Mouse (Mus musculus): ENCODE results near the gene Macrod1. TPM values are rescaled to one million over a fixed set of nuclear protein-coding genes. Genes with fewer than 3 reads are reported as not detected.
"Not testable (repeated sequence)": the region's sequence is repeated elsewhere in the genome, so short reads cannot be mapped to it uniquely, and the experiment has no call there.

Macrod1 gene
- total RNA-seq (2017), result 2.8 and 7.9 TPM in 2 replicates

DNA sequence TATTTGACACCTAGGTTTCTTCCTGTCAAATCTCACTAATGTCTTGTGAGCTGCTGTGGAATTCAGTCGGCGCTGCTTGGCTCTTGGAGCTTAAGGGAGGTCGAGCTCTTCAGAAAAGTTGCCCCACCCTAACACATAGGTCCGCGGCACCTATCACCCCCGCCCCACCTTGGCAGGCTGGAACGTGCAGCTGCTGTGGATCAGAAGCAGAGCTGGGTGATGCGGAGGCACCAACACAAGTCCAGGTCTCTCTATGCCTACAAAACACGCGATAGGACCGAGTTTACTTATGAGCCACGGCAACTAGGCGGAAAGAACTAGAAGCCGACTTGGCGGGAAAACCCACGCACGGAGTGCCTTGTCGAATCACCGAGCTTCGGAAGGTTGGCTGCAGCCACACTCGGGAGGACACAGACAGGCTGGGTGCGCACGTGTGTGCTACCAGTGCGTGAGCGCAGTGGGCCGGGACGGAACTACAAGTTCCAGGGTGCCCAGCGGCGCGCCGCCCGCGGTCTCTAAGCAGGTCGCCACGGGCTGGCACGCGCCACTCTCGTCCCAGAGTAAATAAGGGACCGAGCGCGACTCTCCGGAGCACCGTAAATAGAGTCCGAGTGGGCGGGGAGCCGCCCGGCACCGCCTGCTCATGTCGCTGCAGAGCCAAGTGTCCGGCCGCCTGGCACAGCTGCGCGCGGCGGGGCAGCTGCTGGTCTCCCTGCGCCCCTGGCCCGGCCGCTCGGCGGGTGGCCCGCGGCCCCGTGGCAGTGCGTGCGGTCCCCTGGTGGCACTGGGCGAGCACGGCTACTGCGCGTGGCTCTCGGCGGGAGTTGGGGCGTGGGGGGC, at the start of gene Macrod1:
Macrod1 (plus strand) TSS at position 563 of the 840 bp plus-strand sequence.
- peak; percentile 74 for ATAC-seq (replicated peaks; ENCODE audit: low read depth, poor library complexity, severe bottlenecking)

DNA sequence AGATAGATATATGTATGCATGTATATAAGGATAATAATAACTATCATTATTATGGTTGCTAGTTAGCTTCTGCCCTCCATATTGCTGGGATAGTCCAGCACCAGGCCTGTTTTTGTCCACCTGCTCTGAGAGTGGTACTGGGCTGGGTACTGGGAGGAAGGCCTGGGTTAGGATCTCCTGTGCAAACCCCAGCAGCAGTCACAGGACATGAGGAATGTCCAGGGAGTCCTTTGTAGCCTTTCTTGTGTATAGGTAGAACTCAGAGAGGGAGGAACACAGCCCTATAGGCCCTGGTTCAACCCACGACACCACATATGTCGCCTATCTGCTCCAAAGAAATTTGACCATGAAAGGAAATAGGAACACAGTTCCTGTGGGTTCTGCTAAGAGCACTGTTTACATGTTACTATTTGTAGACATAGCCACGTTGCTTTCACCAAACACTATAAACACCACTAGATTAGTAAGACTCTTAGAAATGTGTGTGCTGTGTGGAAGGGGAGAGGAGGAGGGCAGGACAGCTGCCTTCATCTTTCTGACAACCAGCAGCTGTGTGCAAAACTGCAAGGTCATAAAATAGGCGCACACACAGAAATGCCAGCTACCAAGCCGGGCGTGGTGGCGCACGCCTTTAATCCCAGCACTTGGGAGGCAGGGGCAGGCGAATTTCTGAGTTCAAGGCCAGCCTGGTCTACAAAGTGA, 49.6 kb upstream of the Macrod1 start:
- ATAC-seq (replicated peaks; ENCODE audit: low read depth, poor library complexity, severe bottlenecking), result no peak

DNA sequence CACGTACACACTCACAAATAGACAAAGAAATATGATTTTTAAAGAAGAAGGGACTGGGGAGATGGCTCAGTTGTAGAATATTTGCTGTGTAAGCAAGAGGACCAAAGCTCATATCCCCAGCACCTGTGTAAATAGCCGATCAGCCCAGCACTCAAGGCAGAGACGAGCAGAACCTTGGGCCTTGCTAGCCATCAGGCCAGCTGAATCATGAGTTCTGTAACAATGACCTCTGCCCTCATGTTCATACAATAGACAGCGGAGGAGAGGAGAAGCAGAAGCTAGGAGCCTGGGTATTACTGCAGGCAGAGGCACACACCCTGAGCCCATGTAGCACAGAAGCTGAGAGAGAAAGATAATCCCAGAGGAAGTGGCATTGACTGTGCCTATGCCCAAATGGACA, 44.2 kb upstream of the Macrod1 start:
- ATAC-seq (replicated peaks; ENCODE audit: low read depth, poor library complexity, severe bottlenecking), result no peak

DNA sequence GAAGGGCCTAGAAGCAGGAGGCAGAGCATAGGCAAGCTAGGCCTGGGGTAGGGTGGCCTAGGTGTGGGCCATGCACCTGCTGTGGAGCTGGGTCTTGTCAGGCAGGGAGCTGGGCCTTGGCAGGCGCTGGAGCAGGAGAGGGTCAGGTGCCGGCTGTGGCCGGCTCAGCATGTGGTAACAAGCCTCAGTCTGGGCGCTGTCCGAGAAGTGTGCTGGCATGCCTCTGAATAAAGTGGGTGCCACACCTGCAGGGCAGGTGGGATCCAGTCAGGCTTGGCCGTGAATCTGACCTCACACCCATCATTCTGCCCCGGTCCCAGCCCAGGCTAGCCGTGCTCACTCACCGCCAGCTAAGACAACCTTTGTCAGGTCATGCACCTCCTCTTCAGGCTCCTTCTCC, 42.6 kb upstream of the Macrod1 start:
- ATAC-seq (replicated peaks; ENCODE audit: low read depth, poor library complexity, severe bottlenecking), result no peak

DNA sequence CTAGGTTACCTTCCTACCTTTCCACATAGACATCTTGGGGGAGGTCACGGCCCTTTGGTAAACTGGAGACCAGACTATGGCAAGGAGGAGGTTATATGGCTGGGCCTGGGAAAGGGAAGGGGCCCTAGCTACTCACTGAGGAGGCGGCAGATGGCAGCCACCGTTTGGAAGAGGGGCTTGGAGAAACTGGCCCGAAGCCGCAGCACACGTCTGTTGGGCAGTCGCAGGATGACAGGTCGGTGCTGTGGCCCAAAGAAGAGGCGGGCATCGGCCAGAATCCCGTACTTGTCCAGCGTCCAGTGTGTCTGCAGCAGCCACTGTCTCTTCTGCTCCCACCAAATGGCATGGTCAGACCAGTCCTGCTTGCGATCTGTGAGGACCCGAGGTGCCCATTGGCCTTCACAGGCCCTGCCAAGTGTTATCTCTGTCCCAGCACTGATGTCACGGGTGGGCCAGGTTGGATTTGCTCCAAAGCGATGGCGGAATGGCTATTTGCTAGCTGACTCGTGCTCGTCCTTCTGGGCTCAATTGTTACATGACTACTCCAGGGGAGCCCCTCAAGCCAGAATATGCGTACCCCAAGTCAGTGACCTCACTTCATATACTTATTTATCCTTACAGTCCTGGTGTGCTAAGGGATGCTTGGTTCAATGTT, 42.0 kb upstream of the Macrod1 start:
- no peak for ATAC-seq (replicated peaks; ENCODE audit: low read depth, poor library complexity, severe bottlenecking)

DNA sequence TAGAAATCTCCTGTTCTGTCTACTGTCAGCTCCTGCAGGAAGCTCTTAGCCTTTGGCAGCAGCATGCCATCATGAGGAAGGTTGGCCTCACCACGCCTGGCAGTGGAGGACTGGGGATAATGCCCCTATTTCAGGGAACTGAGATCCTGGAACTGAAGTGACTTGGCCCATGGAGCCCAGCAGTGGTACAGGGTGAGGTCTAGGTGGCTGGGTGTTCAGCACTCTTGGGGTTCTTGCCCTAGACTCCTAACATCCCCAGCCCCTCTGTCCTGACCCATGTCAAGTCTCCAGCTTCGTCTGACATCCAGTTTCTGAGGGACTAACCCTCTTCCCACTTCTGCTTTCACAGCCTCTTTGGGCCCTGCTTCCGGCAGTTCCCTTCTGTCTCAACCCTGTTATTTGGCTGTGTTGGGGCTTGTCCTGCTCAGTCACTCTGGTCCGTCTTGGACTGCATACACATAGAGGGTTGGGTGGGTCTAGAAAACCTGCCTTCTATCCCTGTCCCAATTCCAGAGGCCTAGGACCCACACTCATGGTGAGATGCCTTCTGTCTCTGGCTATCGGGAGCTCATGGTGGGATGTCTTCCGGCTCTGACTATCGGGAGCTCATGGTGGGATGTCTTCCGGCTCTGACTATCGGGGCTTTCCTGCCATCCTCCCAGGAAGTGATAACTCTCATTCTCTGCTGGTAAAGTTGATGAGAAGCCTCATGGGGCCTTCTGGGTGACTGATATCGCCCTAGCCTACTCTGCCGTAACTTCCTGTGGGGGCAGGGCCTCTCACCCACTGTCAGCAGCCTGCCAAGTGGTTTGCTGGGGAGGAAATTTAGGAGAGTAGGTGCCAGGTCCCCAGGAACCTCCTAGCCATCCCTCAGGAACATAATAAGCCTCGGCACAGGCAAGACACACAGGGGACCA, 38.8 kb upstream of the Macrod1 start:
- ATAC-seq (replicated peaks; ENCODE audit: low read depth, poor library complexity, severe bottlenecking), result peak; percentile 68

DNA sequence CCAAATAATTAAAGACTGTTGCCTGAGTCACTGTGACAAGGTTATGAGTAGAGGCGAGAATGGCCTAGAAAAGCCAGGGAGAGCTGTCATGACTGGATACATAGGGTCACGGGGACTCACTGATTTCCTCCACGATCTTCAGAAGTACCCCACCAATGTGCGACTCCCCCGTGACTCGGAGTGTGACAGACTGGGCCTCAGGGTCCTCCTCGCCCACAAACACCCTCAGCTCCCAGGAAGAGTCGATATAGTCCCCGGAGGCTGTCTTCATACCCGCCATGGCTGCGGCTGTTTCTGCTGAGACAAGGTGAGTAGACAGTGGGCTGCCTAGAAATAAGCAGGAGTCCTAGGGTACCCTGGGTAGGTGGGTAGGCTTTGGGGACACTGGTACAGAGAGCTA, 38.1 kb upstream of the Macrod1 start:
- no peak for ATAC-seq (replicated peaks; ENCODE audit: low read depth, poor library complexity, severe bottlenecking)

DNA sequence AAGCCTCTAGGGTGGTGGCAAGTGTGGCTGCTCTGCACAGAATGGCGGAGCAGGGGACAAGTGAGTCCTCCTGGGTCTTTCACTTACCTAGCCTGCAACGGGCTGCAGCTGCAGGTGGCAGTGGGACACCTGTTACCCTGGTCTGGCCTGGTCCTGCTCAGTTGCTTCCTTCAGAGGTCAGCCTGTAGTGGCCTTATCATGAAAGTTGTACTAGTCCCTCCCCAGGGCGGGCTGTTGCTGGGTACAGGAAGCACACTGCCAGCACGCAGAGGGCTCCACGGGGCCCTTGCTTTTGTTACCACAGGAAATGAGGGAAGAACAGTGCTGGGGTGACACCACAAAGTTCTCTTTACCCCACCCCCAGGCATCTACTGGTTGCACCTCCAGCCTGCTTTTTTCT, 37.4 kb upstream of the Macrod1 start, which contains the start of gene Fermt3:
Fermt3 (minus strand) TSS at position 279 of the 400 bp plus-strand sequence.
- ATAC-seq (replicated peaks; ENCODE audit: low read depth, poor library complexity, severe bottlenecking), result peak; percentile 74

DNA sequence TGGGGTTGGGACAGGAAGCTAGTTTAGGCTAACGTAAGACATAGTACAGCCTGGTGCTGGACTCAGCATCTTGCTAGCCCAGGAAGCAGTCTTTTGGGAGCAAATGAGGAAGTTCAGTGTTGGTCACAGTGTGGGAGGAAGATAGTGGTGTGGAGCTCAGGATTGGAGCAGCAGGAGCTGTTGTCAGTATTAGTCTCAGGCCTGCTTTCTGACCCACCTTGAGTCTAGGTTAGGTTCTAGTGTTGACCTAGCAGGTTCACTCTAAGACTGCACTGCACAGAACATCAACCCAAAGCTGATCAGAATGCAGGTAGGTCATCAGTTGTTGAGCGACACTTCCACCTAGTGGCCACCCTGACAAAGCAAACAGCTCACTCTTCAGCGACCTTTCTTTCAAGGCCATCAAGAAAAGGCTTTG, 36.4 kb upstream of the Macrod1 start:
- ATAC-seq (replicated peaks; ENCODE audit: low read depth, poor library complexity, severe bottlenecking), result peak; percentile 50

DNA sequence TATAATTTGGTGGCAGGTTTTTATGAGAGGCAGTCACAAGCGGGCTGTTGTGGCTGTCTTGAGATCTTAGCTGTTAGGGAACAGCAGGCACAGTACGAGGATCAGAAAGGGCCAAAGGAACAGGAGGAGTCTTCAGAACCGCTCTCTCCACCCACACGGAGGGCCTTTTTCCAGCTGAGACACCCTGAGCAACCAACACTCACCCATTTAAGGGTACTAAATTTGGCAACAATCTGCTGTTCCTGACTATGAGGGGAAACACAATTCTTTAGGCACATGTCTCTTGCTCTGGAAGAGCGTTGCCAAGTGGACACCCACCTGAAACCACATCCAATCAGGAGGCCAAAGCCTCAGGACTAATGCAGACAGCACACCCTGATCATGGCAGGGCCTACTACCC, 27.1 kb upstream of the Macrod1 start:
- ATAC-seq (replicated peaks; ENCODE audit: low read depth, poor library complexity, severe bottlenecking), result no peak

DNA sequence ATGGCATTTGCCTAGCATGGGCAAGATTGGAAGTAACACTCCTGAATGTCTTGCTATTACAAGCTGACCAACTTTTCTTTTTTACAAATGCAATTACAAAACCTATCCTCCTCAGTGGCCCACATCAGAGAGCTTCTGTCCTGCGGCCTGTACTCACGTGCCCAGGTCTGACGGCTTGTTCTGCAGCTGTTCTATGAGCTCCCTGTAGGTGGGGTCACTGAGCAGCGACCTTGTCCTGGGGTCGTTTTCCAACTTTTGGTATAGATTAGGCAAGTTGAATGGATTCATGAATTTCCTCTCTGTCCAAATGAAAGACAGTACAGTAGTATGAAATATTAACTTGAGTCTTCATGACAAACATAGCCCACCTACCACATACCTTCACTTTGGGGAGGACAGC, 22.6 kb upstream of the Macrod1 start:
- no peak for ATAC-seq (replicated peaks; ENCODE audit: low read depth, poor library complexity, severe bottlenecking)

DNA sequence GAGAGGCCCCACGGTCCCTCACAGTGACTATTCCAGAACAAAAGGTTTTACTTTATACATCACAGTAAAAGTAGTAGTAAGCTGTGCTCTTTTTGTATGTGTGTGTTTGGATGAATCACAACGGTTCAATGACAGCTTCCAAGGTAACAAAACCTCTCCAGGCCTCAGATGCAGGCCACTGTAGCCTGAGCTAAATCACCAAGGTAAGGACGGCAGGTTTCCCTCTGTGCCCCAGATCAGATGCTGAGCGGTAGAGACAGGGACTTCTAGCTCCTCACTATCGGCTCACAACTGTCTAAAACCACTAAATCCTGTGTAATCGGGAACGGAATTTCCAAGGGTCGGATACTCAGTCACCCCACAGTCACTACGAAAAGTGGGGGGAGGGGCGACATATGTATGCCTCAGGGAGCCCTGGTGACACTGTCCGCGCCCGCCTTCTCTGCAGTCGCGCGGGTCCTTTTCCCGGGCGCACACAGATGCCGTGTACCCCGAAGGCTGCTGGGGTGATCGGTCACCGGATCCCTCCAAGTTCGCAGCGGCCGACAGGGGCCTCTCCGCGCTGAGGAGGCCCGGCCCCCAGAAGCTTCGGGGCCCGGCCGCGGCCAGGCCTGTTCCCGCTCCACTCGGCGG, 17.4 kb upstream of the Macrod1 start:
- ATAC-seq (replicated peaks; ENCODE audit: low read depth, poor library complexity, severe bottlenecking), result no peak

DNA sequence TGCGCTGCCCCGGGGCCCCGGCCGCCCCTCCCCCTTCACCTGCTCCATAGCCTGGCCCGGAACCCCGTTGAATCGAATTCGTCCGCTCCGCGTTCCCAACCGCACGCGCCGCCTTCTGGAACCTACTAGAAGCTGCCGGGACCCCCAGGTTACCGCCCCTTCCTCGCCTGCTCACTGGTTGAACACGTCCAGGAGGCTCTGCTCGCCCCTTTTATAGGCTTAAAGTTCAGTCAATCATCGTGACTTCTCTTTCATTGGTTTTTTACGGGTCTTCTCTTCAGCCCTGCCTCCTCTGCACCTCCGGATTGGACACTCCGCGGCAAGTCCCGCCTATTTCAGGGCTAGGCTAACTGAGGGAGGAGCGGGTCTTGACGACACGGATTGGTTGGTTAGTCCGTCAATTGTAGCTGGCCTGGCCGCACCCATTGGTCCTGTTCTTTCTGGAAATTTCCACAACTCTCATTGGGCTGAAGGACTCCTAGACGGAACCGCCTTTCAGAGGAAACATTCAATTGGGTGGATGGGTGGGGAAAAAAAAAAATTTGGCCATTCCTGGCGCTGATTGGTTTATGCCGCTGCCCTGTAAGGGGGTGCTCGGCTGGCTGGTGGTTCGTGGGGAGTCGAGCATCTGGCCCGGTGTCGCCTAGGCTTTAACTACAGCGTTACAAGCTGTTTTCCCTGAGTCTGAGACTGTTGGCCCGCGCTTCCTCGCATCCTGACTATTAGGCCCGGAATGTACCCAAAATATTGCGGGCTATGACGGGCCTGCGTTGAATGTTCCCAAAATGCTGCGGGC, 16.6 kb upstream of the Macrod1 start, which contains the start of gene Stip1:
Stip1 (minus strand) TSS at position 127 of the 796 bp plus-strand sequence.
- ATAC-seq (replicated peaks; ENCODE audit: low read depth, poor library complexity, severe bottlenecking), result peak; percentile 96

DNA sequence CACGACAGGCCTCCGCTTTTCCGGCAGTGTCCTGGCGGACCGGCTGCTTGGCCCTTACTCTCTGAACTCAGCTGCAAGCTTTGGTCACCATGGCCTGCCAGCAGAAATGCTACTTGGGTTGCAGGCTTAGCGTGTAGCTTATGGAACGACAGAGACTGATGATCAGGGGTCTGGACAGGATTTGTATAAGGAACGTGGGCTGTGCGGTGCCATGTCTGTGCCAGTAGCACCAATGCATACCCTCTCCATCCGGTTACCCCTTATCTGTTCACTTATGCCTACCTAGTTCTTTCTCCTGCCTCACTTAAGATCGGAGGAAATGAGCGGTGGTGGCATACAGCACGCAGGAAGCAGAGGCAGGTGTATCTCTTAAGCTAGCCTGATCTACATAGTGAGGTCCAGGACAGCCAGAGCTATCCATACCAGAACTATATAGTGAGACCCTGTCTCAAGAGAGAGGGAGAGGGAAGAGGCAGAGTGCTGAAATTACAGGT, 15.9 kb upstream of the Macrod1 start:
- no peak for ATAC-seq (replicated peaks; ENCODE audit: low read depth, poor library complexity, severe bottlenecking)

DNA sequence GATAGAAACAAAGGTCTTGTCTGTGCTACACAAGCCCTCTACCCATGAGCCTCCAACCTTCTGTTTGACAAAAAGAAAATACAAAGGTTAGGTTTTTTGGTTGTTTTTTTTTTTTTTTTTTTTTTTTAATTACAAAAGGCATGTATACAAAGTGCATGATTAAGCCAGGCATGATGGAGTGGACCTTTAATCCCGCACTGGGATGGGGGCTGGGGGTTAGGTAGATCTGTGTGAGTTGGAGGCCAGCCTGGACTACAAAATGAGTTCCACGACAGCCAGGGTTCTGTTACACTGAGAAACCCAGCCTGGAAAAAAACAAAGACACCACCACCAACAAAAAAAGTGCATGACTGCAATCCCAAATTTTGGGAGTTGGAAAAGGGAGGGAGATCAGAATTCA, 15.4 kb upstream of the Macrod1 start:
- no peak for ATAC-seq (replicated peaks; ENCODE audit: low read depth, poor library complexity, severe bottlenecking)

DNA sequence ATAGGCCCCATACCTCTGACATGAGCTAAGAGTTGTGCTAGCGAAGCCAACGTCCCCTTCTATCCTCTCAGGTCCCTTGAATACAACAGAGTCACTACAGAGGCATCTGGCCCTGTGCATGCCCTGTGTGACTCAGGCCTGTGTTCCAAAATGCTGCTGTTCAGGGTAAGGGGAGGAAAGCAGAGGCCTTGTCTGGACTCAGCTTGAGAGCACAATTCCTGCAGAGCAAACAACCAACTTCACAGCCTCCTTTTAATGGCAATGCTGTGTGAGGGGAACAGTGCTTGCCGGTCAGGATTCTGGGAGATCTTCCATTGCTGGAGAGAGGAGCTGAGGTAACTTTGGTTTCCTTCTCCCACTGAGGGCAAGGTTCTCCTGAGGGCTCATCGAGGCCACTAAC, 12.3 kb upstream of the Macrod1 start:
- ATAC-seq (replicated peaks; ENCODE audit: low read depth, poor library complexity, severe bottlenecking), result no peak

DNA sequence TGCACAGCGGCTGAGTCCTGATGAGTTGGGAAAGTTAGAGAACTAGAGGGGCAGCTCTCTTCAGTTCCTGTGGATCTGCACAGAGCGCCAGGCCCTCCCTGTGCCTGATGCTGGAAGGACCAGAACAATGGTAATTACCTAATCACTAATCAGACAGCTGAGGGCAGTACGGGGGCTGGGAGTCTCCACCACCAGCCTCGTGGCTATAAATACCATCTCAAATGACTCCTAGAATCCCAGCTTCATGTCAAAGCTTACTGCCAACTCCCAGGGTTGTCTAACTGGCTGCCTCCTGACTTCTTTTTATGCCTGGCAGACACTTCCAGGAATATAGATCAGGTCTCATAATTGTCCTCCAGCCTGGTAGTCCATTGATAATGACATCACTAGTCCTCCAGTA, 11.9 kb upstream of the Macrod1 start:
- no peak for ATAC-seq (replicated peaks; ENCODE audit: low read depth, poor library complexity, severe bottlenecking)

DNA sequence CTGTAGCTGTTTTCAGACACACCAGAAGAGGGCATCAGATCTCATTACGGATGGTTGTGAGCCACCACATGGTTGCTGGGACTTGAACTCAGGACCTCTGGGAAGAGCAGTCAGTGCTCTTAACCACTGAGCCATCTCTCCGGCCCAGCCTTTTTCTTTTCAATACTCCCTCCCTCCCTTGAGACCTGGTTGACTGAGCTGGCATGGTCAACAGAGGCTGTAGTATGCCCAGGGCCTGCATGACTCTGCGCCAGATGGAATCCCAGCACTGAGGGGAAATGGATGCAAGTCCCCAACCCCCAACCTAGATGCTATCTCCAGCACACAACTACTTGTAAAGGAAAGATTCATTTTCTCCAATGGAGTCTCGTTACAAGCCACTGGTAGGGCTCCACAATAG, 3.2 kb upstream of the Macrod1 start:
- not testable (repeated sequence) for ATAC-seq (replicated peaks; ENCODE audit: low read depth, poor library complexity, severe bottlenecking)
